24 mouse cellular contexts compared by ENCODE assay signal in genomic region chr6:72586701-72587100, GRCm38 (mm10).
"Had no signal": no experiment of that assay in that cellular context is flagged by ENCODE, and none has a peak within 500 bp of the region (broad histone marks: within the 10 kb centered on the region; RNA-seq: fewer than 3 reads in every experiment).

No protein-coding gene starts in this region.

- DNase-seq: gastrocnemius, postnatal 10 days; gastrocnemius, postnatal 25 days; heart, adult 18-20 months; heart, postnatal 10 days; heart, postnatal 4 days; kidney, adult 18-20 months; kidney, adult 8-10 months; kidney, postnatal 10 days; kidney, postnatal 25 days; kidney, postnatal 4 days; layer of hippocampus, postnatal 36 days; liver; liver, embryonic 13.5 days; liver, postnatal 0 days had no signal

- H3K4me3 ChIP-seq: heart, embryonic 10.5 days; heart, embryonic 12.5 days; hindbrain, embryonic 10.5 days; hindbrain, embryonic 12.5 days; intestine, embryonic 15.5 days; layer of hippocampus, adult 2 months; limb, embryonic 10.5 days; limb, embryonic 12.5 days; liver, embryonic 13.5 days; liver, embryonic 15.5 days had no signal

- H3K27ac ChIP-seq: heart, embryonic 10.5 days; hindbrain, embryonic 10.5 days; hindbrain, embryonic 12.5 days; hindbrain, embryonic 14.5 days; intestine, embryonic 15.5 days; layer of hippocampus, adult 2 months; limb, embryonic 10.5 days; limb, embryonic 12.5 days; liver, embryonic 13.5 days; liver, embryonic 15.5 days had no signal

- H3K4me1 ChIP-seq: heart, embryonic 10.5 days; heart, embryonic 12.5 days; hindbrain, embryonic 10.5 days; hindbrain, embryonic 12.5 days; intestine, embryonic 15.5 days; limb, embryonic 12.5 days; liver, embryonic 15.5 days had no signal
